Mouse (Mus musculus): ENCODE data around the gene Adgra1. TPM values are rescaled to one million over a fixed set of nuclear protein-coding genes. Genes with fewer than 3 reads are reported as not detected.

Gene Adgra1
- polyA plus RNA-seq, 1 experiment, result 0.29 TPM

- Histone ChIP-seq H3K27ac (ENCODE audit: insufficient read depth, low read length) (no peak overlapping the region), H3K4me1 (ENCODE audit: control insufficient read depth, insufficient read depth, insufficient read length) (no peaks in the 10 kb centered on the region), H3K27me3 (ENCODE audit: control insufficient read depth, insufficient read depth, low read length) (no peaks in the 10 kb centered on the region), H3K36me3 (ENCODE audit: control insufficient read depth, insufficient read depth, low read length) (no peaks in the 10 kb centered on the region), H3K4me3 (ENCODE audit: extremely low read depth, insufficient read depth, insufficient read length) (no peak overlapping the region)
- TF ChIP-seq POLR2A (IDR thresholded peaks at IDR 0.05; ENCODE audit: low read depth, low read length) (no peak), CTCF (IDR thresholded peaks at IDR 0.05; ENCODE audit: extremely low read depth, insufficient read depth, insufficient read length, insufficient replicate concordance) (no peak)
- DNase-seq (ENCODE audit: low read depth in 1 of 2, low spot score in 2 of 2), result no peak
- 76% methylated on average over 9 of the region's 9 CpGs for WGBS
Observed at GRCm38 (mm10) chr7:139797186-139798109, 36.5 kb upstream of the Adgra1 start.

- no peaks in the 10 kb centered on the region for H3K27me3 ChIP-seq (ENCODE audit: control insufficient read depth, insufficient read depth, low read length)
- DNase-seq (ENCODE audit: low read depth in 1 of 2, low spot score in 2 of 2), result no peak
- no peaks in the 10 kb centered on the region for H3K36me3 ChIP-seq (ENCODE audit: control insufficient read depth, insufficient read depth, low read length)
- no peak for TF ChIP-seq CTCF (IDR thresholded peaks at IDR 0.05; ENCODE audit: extremely low read depth, insufficient read depth, insufficient read length, insufficient replicate concordance)
- TF ChIP-seq POLR2A (IDR thresholded peaks at IDR 0.05; ENCODE audit: low read depth, low read length), result no peak
- H3K4me1 ChIP-seq (ENCODE audit: control insufficient read depth, insufficient read depth, insufficient read length), result no peaks in the 10 kb centered on the region
- H3K4me3 ChIP-seq (ENCODE audit: extremely low read depth, insufficient read depth, insufficient read length), result no peak overlapping the region
- H3K27ac ChIP-seq (ENCODE audit: insufficient read depth, low read length), result no peak overlapping the region
- 68% methylated on average over 8 of the region's 8 CpGs for WGBS
Observed at GRCm38 (mm10) chr7:139806175-139806601, 27.8 kb upstream of the Adgra1 start.

- H3K27me3 ChIP-seq (ENCODE audit: control insufficient read depth, insufficient read depth, low read length), result no peaks in the 10 kb centered on the region
- H3K36me3 ChIP-seq (ENCODE audit: control insufficient read depth, insufficient read depth, low read length), result no peaks in the 10 kb centered on the region
- DNase-seq (ENCODE audit: low read depth in 1 of 2, low spot score in 2 of 2), result no peak
- H3K27ac ChIP-seq (ENCODE audit: insufficient read depth, low read length), result no peak overlapping the region
- no peak overlapping the region for H3K4me3 ChIP-seq (ENCODE audit: extremely low read depth, insufficient read depth, insufficient read length)
- WGBS, result 86% methylated on average over 6 of the region's 6 CpGs
- TF ChIP-seq CTCF (IDR thresholded peaks at IDR 0.05; ENCODE audit: extremely low read depth, insufficient read depth, insufficient read length, insufficient replicate concordance), result no peak
- TF ChIP-seq POLR2A (IDR thresholded peaks at IDR 0.05; ENCODE audit: low read depth, low read length), result no peak
- H3K4me1 ChIP-seq (ENCODE audit: control insufficient read depth, insufficient read depth, insufficient read length), result no peaks in the 10 kb centered on the region
Observed at GRCm38 (mm10) chr7:139810036-139810435, 23.9 kb upstream of the Adgra1 start.

GRCm38 (mm10) chr7:139811706-139812105 is 22.3 kb upstream of the Adgra1 start:
- no peaks in the 10 kb centered on the region for H3K27me3 ChIP-seq (ENCODE audit: control insufficient read depth, insufficient read depth, low read length)
- DNase-seq (ENCODE audit: low read depth in 1 of 2, low spot score in 2 of 2), result no peak
- H3K36me3 ChIP-seq (ENCODE audit: control insufficient read depth, insufficient read depth, low read length), result no peaks in the 10 kb centered on the region
- no peak overlapping the region for H3K27ac ChIP-seq (ENCODE audit: insufficient read depth, low read length)
- TF ChIP-seq POLR2A (IDR thresholded peaks at IDR 0.05; ENCODE audit: low read depth, low read length) (no peak), CTCF (IDR thresholded peaks at IDR 0.05; ENCODE audit: extremely low read depth, insufficient read depth, insufficient read length, insufficient replicate concordance) (no peak)
- no peaks in the 10 kb centered on the region for H3K4me1 ChIP-seq (ENCODE audit: control insufficient read depth, insufficient read depth, insufficient read length)
- H3K4me3 ChIP-seq (ENCODE audit: extremely low read depth, insufficient read depth, insufficient read length), result no peak overlapping the region
- WGBS, result 84% methylated on average over 7 of the region's 7 CpGs

DNA sequence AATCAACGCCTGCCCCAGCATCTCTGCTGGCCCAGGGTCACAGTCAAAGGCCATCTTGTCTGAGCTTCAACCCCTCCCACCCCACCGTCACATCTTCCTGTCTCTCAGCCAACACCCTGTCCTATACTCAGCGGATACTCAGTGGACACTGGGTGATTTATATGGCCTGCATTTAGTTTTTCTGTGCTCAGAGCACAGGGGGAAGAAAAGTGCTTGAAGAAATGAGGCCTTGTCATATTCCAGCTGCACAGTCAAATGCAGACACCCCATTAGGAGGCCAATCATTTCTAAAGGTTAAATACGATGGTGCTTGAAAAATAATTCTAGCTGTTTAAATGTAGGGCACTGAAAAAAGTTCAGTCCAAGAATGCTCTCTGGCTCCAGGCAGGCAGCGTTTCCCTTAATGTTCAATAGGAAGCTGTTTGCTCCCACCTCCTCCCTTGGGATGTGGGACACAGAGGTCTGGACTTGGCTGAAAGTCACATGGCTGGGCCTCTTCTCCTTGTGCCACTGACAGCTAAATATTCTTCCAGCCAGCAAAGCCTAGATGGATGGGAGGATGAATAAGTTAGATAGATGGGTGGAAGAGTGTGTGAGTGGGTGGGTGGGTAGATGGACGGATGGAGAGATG is 20.3 kb upstream of the Adgra1 start:
- Histone ChIP-seq H3K4me3 (ENCODE audit: extremely low read depth, insufficient read depth, insufficient read length) (no peak overlapping the region), H3K4me1 (ENCODE audit: control insufficient read depth, insufficient read depth, insufficient read length) (no peaks in the 10 kb centered on the region), H3K27me3 (ENCODE audit: control insufficient read depth, insufficient read depth, low read length) (no peaks in the 10 kb centered on the region), H3K36me3 (ENCODE audit: control insufficient read depth, insufficient read depth, low read length) (no peaks in the 10 kb centered on the region), H3K27ac (ENCODE audit: insufficient read depth, low read length) (no peak overlapping the region)
- 87% methylated on average over 6 of the region's 6 CpGs for WGBS
- TF ChIP-seq POLR2A (IDR thresholded peaks at IDR 0.05; ENCODE audit: low read depth, low read length), result no peak
- TF ChIP-seq CTCF (IDR thresholded peaks at IDR 0.05; ENCODE audit: extremely low read depth, insufficient read depth, insufficient read length, insufficient replicate concordance), result no peak
- DNase-seq (ENCODE audit: low read depth in 1 of 2, low spot score in 2 of 2), result no peak

GRCm38 (mm10) chr7:139822301-139823010 is 11.5 kb upstream of the Adgra1 start:
- Histone ChIP-seq H3K27me3 (ENCODE audit: control insufficient read depth, insufficient read depth, low read length) (no peaks in the 10 kb centered on the region), H3K4me3 (ENCODE audit: extremely low read depth, insufficient read depth, insufficient read length) (no peak overlapping the region), H3K27ac (ENCODE audit: insufficient read depth, low read length) (no peak overlapping the region), H3K36me3 (ENCODE audit: control insufficient read depth, insufficient read depth, low read length) (no peaks in the 10 kb centered on the region), H3K4me1 (ENCODE audit: control insufficient read depth, insufficient read depth, insufficient read length) (no peaks in the 10 kb centered on the region)
- 80% methylated on average over 12 of the region's 12 CpGs for WGBS
- no peak for DNase-seq (ENCODE audit: low read depth in 1 of 2, low spot score in 2 of 2)
- TF ChIP-seq CTCF (IDR thresholded peaks at IDR 0.05; ENCODE audit: extremely low read depth, insufficient read depth, insufficient read length, insufficient replicate concordance), result no peak
- no peak for TF ChIP-seq POLR2A (IDR thresholded peaks at IDR 0.05; ENCODE audit: low read depth, low read length)
